ENCODE assay signal across 26 mouse cellular contexts in the genomic region with DNA sequence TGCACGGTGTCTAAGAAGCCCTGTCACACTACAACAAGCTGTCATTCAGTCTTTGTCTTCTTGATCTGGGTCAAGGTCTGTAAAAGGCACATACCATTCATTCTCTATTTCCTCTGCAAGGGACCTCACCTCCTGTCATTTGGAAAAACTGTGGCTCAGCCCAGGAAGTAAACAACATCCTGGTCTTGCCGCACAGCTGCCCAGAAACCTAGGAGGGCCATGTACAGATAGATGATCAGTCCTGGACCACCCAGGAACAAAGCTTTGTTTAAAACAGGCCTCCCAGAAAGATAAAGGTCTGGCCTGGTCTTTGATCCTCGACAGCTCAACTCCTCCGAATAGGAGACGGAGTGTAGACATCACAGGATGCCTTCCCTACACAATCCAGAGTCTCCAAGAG. TPM values are rescaled to one million over a fixed set of nuclear protein-coding genes. Genes with fewer than 3 reads are reported as not detected.
DNase-seq lines count a peak whose midpoint lies in the region; ATAC-seq and TF ChIP-seq lines count a peak whose summit lies in the region.
"Had no signal": no experiment of that assay in that cellular context is flagged by ENCODE, and none has a peak within 500 bp of the region (broad histone marks: within the 10 kb centered on the region; RNA-seq: fewer than 3 reads in every experiment).

No protein-coding gene starts in this region.

- peaks cover 2% of the 10 kb centered on the region for H3K4me1 ChIP-seq in ES-Bruce4 (ENCODE audit: control insufficient read depth, insufficient read depth, low read length)
- peaks cover 8% of the 10 kb centered on the region; the same call in 1 of the 2 replicates for H3K4me1 ChIP-seq in heart, embryonic 10.5 days
- H3K4me1 ChIP-seq: embryonic facial prominence, embryonic 12.5 days; forebrain, embryonic 12.5 days had no signal

- H3K36me3 ChIP-seq in ES-Bruce4 (ENCODE audit: control insufficient read depth, insufficient read depth, low read length, poor library complexity, severe bottlenecking): no peaks in the 10 kb centered on the region
- H3K36me3 ChIP-seq in heart, embryonic 10.5 days: no peaks in the 10 kb centered on the region
- H3K36me3 ChIP-seq: embryonic facial prominence, embryonic 10.5 days; embryonic facial prominence, embryonic 12.5 days; forebrain, embryonic 12.5 days had no signal

- H3K27ac ChIP-seq in ES-Bruce4 (ENCODE audit: insufficient read depth, low read length): peak overlapping the region; percentile 63; the same call in 1 of the 2 replicates
- H3K27ac ChIP-seq in heart, embryonic 10.5 days: no peak overlapping the region
- H3K27ac ChIP-seq: embryonic facial prominence, embryonic 10.5 days; embryonic facial prominence, embryonic 12.5 days; forebrain, embryonic 12.5 days had no signal

- peak; percentile 90 for TF ChIP-seq EP300 in ES-Bruce4 (IDR thresholded peaks at IDR 0.05; ENCODE audit: insufficient read depth, low read depth, low read length)

- WGBS in heart, embryonic 10.5 days: 41% methylated on average over 5 of the region's 5 CpGs

- H3K9me3 ChIP-seq in ES-Bruce4 (replicated peaks; ENCODE audit: control insufficient read depth, insufficient read depth, low read length, poor library complexity, severe bottlenecking): no peaks in the 10 kb centered on the region
- no peaks in the 10 kb centered on the region for H3K9me3 ChIP-seq in heart, embryonic 10.5 days
- H3K9me3 ChIP-seq: embryonic facial prominence, embryonic 10.5 days; embryonic facial prominence, embryonic 12.5 days; forebrain, embryonic 12.5 days had no signal

- no peak for TF ChIP-seq POLR2A in ES-Bruce4 (IDR thresholded peaks at IDR 0.05; ENCODE audit: insufficient read depth, low read length)

- ATAC-seq in megakaryocyte progenitor cell, adult 5-6 weeks (replicated peaks; ENCODE audit: poor library complexity): no peak
- ATAC-seq: forebrain, embryonic 14.5 days had no signal

- no peak overlapping the region for H3K9ac ChIP-seq in ES-Bruce4 (ENCODE audit: low read depth, poor library complexity, severe bottlenecking)
- H3K9ac ChIP-seq: embryonic facial prominence, embryonic 12.5 days; forebrain, embryonic 12.5 days had no signal

- H3K4me3 ChIP-seq in ES-Bruce4 (ENCODE audit: low read depth, low read length): no peak overlapping the region
- no peak overlapping the region for H3K4me3 ChIP-seq in heart, embryonic 10.5 days
- H3K4me3 ChIP-seq: embryonic facial prominence, embryonic 10.5 days; embryonic facial prominence, embryonic 12.5 days; forebrain, embryonic 12.5 days had no signal

- no peak for TF ChIP-seq CTCF in ES-Bruce4 (IDR thresholded peaks at IDR 0.05; ENCODE audit: low read depth, low read length)

- DNase-seq in ES-CJ7 (ENCODE audit: low read depth, low spot score) (peak; percentile 78), R1 (ENCODE audit: low read depth, low spot score) (peak; percentile 89)
- peak; percentile 22 for DNase-seq in retina, embryonic 14.5 days (ENCODE audit: low spot score)
- no peak for DNase-seq in right cerebral cortex, postnatal 4 days
- DNase-seq in embryo, embryonic 11 days: no peak
- no peak for DNase-seq in heart, embryonic 10.5 days (ENCODE audit: low spot score)
- DNase-seq: adrenal gland, adult 2 months; adrenal gland, postnatal 10 days; adrenal gland, postnatal 25 days; cerebellum, adult 11 months; cerebellum, adult 18-20 months; cerebellum, adult 8-10 months; cerebellum, adult 9-11 months; cerebellum, postnatal 14 days; cerebellum, postnatal 36 days had no signal

- H3K27me3 ChIP-seq in ES-Bruce4 (ENCODE audit: control insufficient read depth, insufficient read depth, low read length, poor library complexity, severe bottlenecking): no peaks in the 10 kb centered on the region
- H3K27me3 ChIP-seq in heart, embryonic 10.5 days (ENCODE audit: insufficient read depth, poor library complexity, severe bottlenecking): 0 out of 2 replicates have a peak, but pooled peaks cover 2% of the 10 kb centered on the region
- H3K27me3 ChIP-seq: embryonic facial prominence, embryonic 12.5 days; forebrain, embryonic 12.5 days had no signal

RNA-seq across cellular contexts. Expression of a gene that starts 20.1 kb away (rescaled TPM):
- polyA plus RNA-seq in ES-Bruce4 (2011; ENCODE audit: insufficient read depth, insufficient read length, low read depth, missing spikeins): 88.6 and 89.9 TPM in 2 replicates
- not detected in 2 replicates for total RNA-seq in megakaryocyte progenitor cell, adult 5-6 weeks (2015)
- total RNA-seq in megakaryocyte progenitor cell, adult 5-6 weeks (2017): 0.07 TPM in 1 of 2 replicates, not detected in the other
- 40.5 and 63.2 TPM in 2 replicates for polyA plus RNA-seq in heart, embryonic 10.5 days (2016; fragmentation: Nextera tagmentation; extraction: Ambion mirVana)
- total RNA-seq: common myeloid progenitor, adult 5-6 weeks; MEL had no signal
- polyA plus RNA-seq: C2C12 had no signal

RNA-seq across cellular contexts. Expression of a gene that starts 31.0 kb away (rescaled TPM):
- 1.9 and 2.8 TPM in 2 replicates for polyA plus RNA-seq in ES-Bruce4 (2011; ENCODE audit: insufficient read depth, insufficient read length, low read depth, missing spikeins)
- total RNA-seq in megakaryocyte progenitor cell, adult 5-6 weeks (2015): not detected in 2 replicates
- not detected in 2 replicates for total RNA-seq in megakaryocyte progenitor cell, adult 5-6 weeks (2017)
- 0.23 and 0.29 TPM in 2 replicates for polyA plus RNA-seq in heart, embryonic 10.5 days (2016; fragmentation: Nextera tagmentation; extraction: Ambion mirVana)
- total RNA-seq: CH12.LX; common myeloid progenitor, adult 5-6 weeks; MEL had no signal
- polyA plus RNA-seq: C2C12; frontal cortex, adult 2 months had no signal

RNA-seq across cellular contexts. Expression of a gene that starts 49.6 kb away (rescaled TPM):
- not detected in 2 replicates for polyA plus RNA-seq in ES-Bruce4 (2011; ENCODE audit: insufficient read depth, insufficient read length, low read depth, missing spikeins)
- total RNA-seq in megakaryocyte progenitor cell, adult 5-6 weeks (2015): 0.78 and 0.79 TPM in 2 replicates
- total RNA-seq in megakaryocyte progenitor cell, adult 5-6 weeks (2017): 2.9 TPM in 1 of 2 replicates, not detected in the other
- polyA plus RNA-seq in heart, embryonic 10.5 days (2016; fragmentation: Nextera tagmentation; extraction: Ambion mirVana): 0.71 and 1.2 TPM in 2 replicates
- total RNA-seq: CH12.LX, MEL had no signal
- polyA plus RNA-seq: C2C12 had no signal

Comparison
In these comparisons a context has a peak if more than half of its experiments do, and no peak if none do; other contexts are left out.
1. DNase-seq: peak in ES-CJ7 (single experiment), R1 (single experiment) and retina, embryonic 14.5 days (single experiment); none in right cerebral cortex, postnatal 4 days (single experiment), embryo, embryonic 11 days (single experiment) and heart, embryonic 10.5 days (single experiment).